Mouse (Mus musculus): ENCODE measurements around the gene Vgf. TPM values are rescaled to one million over a fixed set of nuclear protein-coding genes. Genes with fewer than 3 reads are reported as not detected.

The Vgf gene
- polyA plus RNA-seq, 1 experiment from 2014 or later = 0.24 TPM

- Histone ChIP-seq H3K36me3 (ENCODE audit: insufficient read depth, low read length) (no peaks in the 10 kb centered on the region), H3K4me2 (replicated peaks; ENCODE audit: low read depth, low read length) (no peak overlapping the region), H3K9ac (replicated peaks; ENCODE audit: low read length) (no peak overlapping the region), H3K4me1 (ENCODE audit: insufficient read depth, low read length) (no peaks in the 10 kb centered on the region), H3K27ac (ENCODE audit: low read length) (no peak overlapping the region), H3K4me3 (ENCODE audit: low read length) (no peak overlapping the region), H3K27me3 (ENCODE audit: insufficient read depth, low read length) (no peaks in the 10 kb centered on the region), H3K9me3 (ENCODE audit: low read length) (no peaks in the 10 kb centered on the region)
- WGBS = 82% methylated on average over 5 of the region's 5 CpGs
- ATAC-seq (ENCODE audit: low FRiP score, low TSS enrichment) = no peak
Measured at GRCm38 (mm10) chr5:137062601-137063000, 36.4 kb downstream of the Vgf start.

- no peak for ATAC-seq (ENCODE audit: low FRiP score, low TSS enrichment)
- no peak overlapping the region for H3K27ac ChIP-seq (ENCODE audit: low read length)
- 63% methylated on average over 6 of the region's 6 CpGs for WGBS
Measured at GRCm38 (mm10) chr5:137065454-137065853, 39.3 kb downstream of the Vgf start.

GRCm38 (mm10) chr5:137065923-137066322 lies 39.7 kb downstream of the Vgf start:
- 74% methylated on average over 8 of the region's 8 CpGs for WGBS
- no peak overlapping the region for H3K9ac ChIP-seq (replicated peaks; ENCODE audit: low read length)
- H3K9me3 ChIP-seq (ENCODE audit: low read length) = no peaks in the 10 kb centered on the region
- no peaks in the 10 kb centered on the region for H3K4me1 ChIP-seq (ENCODE audit: insufficient read depth, low read length)
- no peak overlapping the region for H3K4me3 ChIP-seq (ENCODE audit: low read length)
- no peak overlapping the region for H3K27ac ChIP-seq (ENCODE audit: low read length)
- H3K4me2 ChIP-seq (replicated peaks; ENCODE audit: low read depth, low read length) = no peak overlapping the region
- H3K27me3 ChIP-seq (ENCODE audit: insufficient read depth, low read length) = no peaks in the 10 kb centered on the region
- ATAC-seq (ENCODE audit: low FRiP score, low TSS enrichment) = no peak
- no peaks in the 10 kb centered on the region for H3K36me3 ChIP-seq (ENCODE audit: insufficient read depth, low read length)

More at GRCm38 (mm10) chr5:137065454-137065853, 39.3 kb downstream of the Vgf start:
- Histone ChIP-seq H3K9ac (replicated peaks; ENCODE audit: low read length) (no peak overlapping the region), H3K4me2 (replicated peaks; ENCODE audit: low read depth, low read length) (no peak overlapping the region), H3K4me3 (ENCODE audit: low read length) (no peak overlapping the region), H3K36me3 (ENCODE audit: insufficient read depth, low read length) (no peaks in the 10 kb centered on the region), H3K27me3 (ENCODE audit: insufficient read depth, low read length) (no peaks in the 10 kb centered on the region), H3K4me1 (ENCODE audit: insufficient read depth, low read length) (no peaks in the 10 kb centered on the region), H3K9me3 (ENCODE audit: low read length) (no peaks in the 10 kb centered on the region)

- Histone ChIP-seq H3K27me3 (ENCODE audit: insufficient read depth, low read length) (no peaks in the 10 kb centered on the region), H3K4me3 (ENCODE audit: low read length) (no peak overlapping the region), H3K4me1 (ENCODE audit: insufficient read depth, low read length) (peaks cover 15% of the 10 kb centered on the region), H3K36me3 (ENCODE audit: insufficient read depth, low read length) (no peaks in the 10 kb centered on the region), H3K9me3 (ENCODE audit: low read length) (no peaks in the 10 kb centered on the region), H3K27ac (ENCODE audit: low read length) (no peak overlapping the region), H3K4me2 (replicated peaks; ENCODE audit: low read depth, low read length) (no peak overlapping the region), H3K9ac (replicated peaks; ENCODE audit: low read length) (no peak overlapping the region)
- no peak for ATAC-seq (ENCODE audit: low FRiP score, low TSS enrichment)
- 71% methylated on average over 4 of the region's 4 CpGs for WGBS
Measured at GRCm38 (mm10) chr5:137068711-137069110, 42.5 kb downstream of the Vgf start.

GRCm38 (mm10) chr5:137070881-137071605 lies 44.9 kb downstream of the Vgf start:
- Histone ChIP-seq H3K36me3 (ENCODE audit: insufficient read depth, low read length) (no peaks in the 10 kb centered on the region), H3K4me1 (ENCODE audit: insufficient read depth, low read length) (peaks cover 27% of the 10 kb centered on the region), H3K9me3 (ENCODE audit: low read length) (no peaks in the 10 kb centered on the region), H3K4me2 (replicated peaks; ENCODE audit: low read depth, low read length) (no peak overlapping the region), H3K4me3 (ENCODE audit: low read length) (no peak overlapping the region), H3K27me3 (ENCODE audit: insufficient read depth, low read length) (no peaks in the 10 kb centered on the region), H3K9ac (replicated peaks; ENCODE audit: low read length) (no peak overlapping the region), H3K27ac (ENCODE audit: low read length) (no peak overlapping the region)
- no peak for ATAC-seq (ENCODE audit: low FRiP score, low TSS enrichment)
- 88% methylated on average over 19 of the region's 19 CpGs for WGBS

DNA sequence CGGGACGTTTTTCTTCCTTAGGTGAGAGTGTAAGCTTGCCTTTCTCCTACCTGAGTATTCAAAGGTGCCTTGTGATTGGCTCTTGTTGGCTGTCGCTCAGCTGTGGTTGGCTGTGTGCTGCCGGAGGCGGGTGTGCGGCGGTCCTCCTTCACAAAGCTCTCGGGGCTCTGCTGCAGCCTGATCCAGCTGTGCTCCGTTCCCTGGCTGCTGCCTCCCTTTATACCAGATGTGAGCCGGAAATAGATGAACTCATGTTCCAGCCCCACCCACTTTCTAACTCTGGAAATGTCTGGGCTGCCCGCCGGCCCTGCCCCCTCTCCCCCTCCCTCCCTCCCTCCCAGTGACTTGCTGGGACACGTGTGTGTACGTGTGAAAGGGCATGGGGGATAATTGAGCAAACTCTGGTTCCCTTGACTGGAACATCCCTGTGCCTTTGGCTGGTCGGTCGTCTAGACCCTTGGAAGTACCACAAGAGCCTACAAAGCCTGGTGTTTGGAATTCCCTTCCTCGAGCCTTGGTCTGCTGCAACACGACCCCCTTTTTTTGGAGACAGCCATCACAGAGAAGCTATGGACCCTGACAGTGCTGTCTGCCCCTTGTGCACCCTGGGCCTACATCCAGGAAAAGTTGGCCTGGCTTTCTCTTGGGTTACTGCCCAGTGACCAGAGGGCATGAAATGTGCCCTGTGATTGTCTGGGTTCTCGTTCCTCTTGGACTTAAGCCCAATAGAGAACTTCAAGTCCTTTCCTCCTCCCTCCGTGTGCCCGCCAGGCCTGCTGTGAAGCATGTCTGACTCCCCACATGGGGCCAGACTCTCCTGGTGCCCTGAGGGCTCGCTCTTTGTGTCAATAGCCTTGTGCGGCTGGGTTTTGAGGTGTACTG lies 46.1 kb downstream of the Vgf start, which contains the start of gene Serpine1:
Gene Serpine1 (minus strand): TSS at position 190 of the 882 bp plus-strand sequence.
- Histone ChIP-seq H3K9me3 (ENCODE audit: low read length) (no peaks in the 10 kb centered on the region), H3K27me3 (ENCODE audit: insufficient read depth, low read length) (no peaks in the 10 kb centered on the region), H3K4me3 (ENCODE audit: low read length) (peak within 1 kb of the TSS; percentile 28), H3K4me1 (ENCODE audit: insufficient read depth, low read length) (peaks cover 30% of the 10 kb centered on the region), H3K36me3 (ENCODE audit: insufficient read depth, low read length) (no peaks in the 10 kb centered on the region), H3K27ac (ENCODE audit: low read length) (peak within 1 kb of the TSS; percentile 58), H3K9ac (replicated peaks; ENCODE audit: low read length) (peak within 1 kb of the TSS; percentile 9; the same call in 1 of the 2 replicates), H3K4me2 (replicated peaks; ENCODE audit: low read depth, low read length) (peak within 1 kb of the TSS; percentile 53)
- peak; percentile 89 for ATAC-seq (ENCODE audit: low FRiP score, low TSS enrichment)
- WGBS = 14% methylated on average over 23 of the region's 23 CpGs

DNA sequence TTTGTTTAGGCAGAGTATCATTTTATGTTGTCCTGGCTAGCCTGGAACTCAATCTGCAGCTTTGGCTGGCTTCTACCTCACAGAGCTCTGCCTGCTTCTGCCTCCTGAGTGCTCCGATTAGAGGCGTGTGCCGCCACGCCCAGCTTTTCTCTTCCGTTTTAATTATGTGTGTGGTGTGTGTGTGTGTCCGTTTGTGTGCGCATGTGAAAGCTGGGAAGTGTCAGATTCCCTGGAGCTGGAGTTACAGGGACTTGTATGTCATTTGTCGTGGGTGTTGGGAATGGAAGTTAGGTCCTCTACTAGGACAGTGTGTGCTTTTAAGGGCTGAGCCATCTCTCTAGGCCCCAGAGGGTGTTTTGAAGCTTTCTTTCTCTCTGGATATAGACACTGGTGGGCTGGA lies 46.9 kb downstream of the Vgf start:
- 94% methylated on average over 8 of the region's 8 CpGs for WGBS
- no peak overlapping the region; the same call in 1 of the 2 replicates for H3K27ac ChIP-seq (ENCODE audit: low read length)
- H3K4me2 ChIP-seq (replicated peaks; ENCODE audit: low read depth, low read length) = no peak overlapping the region
- no peaks in the 10 kb centered on the region for H3K36me3 ChIP-seq (ENCODE audit: insufficient read depth, low read length)
- no peak overlapping the region for H3K9ac ChIP-seq (replicated peaks; ENCODE audit: low read length)
- H3K4me3 ChIP-seq (ENCODE audit: low read length) = no peak overlapping the region
- no peaks in the 10 kb centered on the region for H3K9me3 ChIP-seq (ENCODE audit: low read length)
- ATAC-seq (ENCODE audit: low FRiP score, low TSS enrichment) = no peak
- peaks cover 32% of the 10 kb centered on the region for H3K4me1 ChIP-seq (ENCODE audit: insufficient read depth, low read length)
- no peaks in the 10 kb centered on the region for H3K27me3 ChIP-seq (ENCODE audit: insufficient read depth, low read length)

DNA sequence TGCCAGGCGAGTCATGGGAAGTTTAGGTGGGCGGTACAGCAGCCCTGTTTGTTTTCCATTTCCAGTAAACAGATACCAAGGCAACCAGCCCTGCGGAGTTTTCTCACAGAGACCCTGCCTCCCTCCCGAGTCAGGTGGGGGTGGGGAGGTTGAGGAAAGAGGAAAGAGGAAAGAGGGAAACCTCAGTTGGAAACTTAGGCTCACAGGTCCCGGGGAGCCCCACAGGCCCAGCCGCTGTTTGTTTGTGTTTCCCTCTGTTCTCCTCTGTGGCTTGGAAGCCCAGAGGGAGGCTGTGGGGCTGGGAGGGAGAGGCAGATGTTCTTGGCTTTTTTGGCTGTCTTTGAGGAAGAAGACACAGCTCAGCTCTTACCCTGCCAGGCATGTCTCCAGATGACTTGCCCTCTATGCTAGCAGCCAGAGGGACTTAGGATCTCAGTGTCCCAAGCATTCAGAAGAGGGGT lies 48.0 kb downstream of the Vgf start:
- 38% methylated on average over 6 of the region's 6 CpGs for WGBS
- no peak for ATAC-seq (ENCODE audit: low FRiP score, low TSS enrichment)
- Histone ChIP-seq H3K27ac (ENCODE audit: low read length) (no peak overlapping the region), H3K4me2 (replicated peaks; ENCODE audit: low read depth, low read length) (no peak overlapping the region), H3K4me3 (ENCODE audit: low read length) (no peak overlapping the region), H3K4me1 (ENCODE audit: insufficient read depth, low read length) (peaks cover 40% of the 10 kb centered on the region), H3K9me3 (ENCODE audit: low read length) (no peaks in the 10 kb centered on the region), H3K36me3 (ENCODE audit: insufficient read depth, low read length) (no peaks in the 10 kb centered on the region), H3K27me3 (ENCODE audit: insufficient read depth, low read length) (no peaks in the 10 kb centered on the region), H3K9ac (replicated peaks; ENCODE audit: low read length) (no peak overlapping the region)

DNA sequence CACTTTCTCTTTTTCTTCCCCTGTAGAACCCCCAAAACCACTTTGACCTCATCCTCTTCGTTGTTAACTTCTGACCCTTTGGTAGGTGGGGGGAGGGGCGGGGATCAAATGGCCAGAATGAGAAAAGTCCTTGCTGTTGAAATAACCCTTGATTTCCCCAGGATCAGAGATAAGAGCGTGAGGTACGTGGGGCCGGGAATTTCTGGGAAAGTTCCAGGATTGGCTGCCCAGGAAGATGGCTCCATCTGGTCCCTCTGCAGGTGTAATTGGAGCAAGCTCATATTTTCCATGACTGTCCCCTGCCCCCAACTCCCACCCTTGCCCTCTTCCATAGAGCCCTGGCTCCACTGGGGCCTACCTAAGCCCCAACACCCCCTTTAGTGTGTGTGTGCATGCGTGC lies 49.5 kb downstream of the Vgf start:
- H3K36me3 ChIP-seq (ENCODE audit: insufficient read depth, low read length) = no peaks in the 10 kb centered on the region
- H3K9me3 ChIP-seq (ENCODE audit: low read length) = no peaks in the 10 kb centered on the region
- ATAC-seq (ENCODE audit: low FRiP score, low TSS enrichment) = no peak
- peak overlapping the region; percentile 73 for H3K27ac ChIP-seq (ENCODE audit: low read length)
- H3K9ac ChIP-seq (replicated peaks; ENCODE audit: low read length) = no peak overlapping the region
- no peak overlapping the region for H3K4me3 ChIP-seq (ENCODE audit: low read length)
- 67% methylated on average over 6 of the region's 6 CpGs for WGBS
- peaks cover 40% of the 10 kb centered on the region for H3K4me1 ChIP-seq (ENCODE audit: insufficient read depth, low read length)
- H3K4me2 ChIP-seq (replicated peaks; ENCODE audit: low read depth, low read length) = no peak overlapping the region
- no peaks in the 10 kb centered on the region for H3K27me3 ChIP-seq (ENCODE audit: insufficient read depth, low read length)
